In genomic region chr2:32074404-32074803, GRCm38 (mm10) we compare ENCODE assay signal across 10 mouse cellular contexts. TPM values are rescaled to one million over a fixed set of nuclear protein-coding genes. Genes with fewer than 3 reads are reported as not detected.
DNase-seq lines count a peak whose midpoint lies in the region; ATAC-seq and TF ChIP-seq lines count a peak whose summit lies in the region.
"Had no signal": no experiment of that assay in that cellular context is flagged by ENCODE, and none has a peak within 500 bp of the region (broad histone marks: within the 10 kb centered on the region; RNA-seq: fewer than 3 reads in every experiment).

No protein-coding gene starts in this region.

- H3K4me3 ChIP-seq in kidney, embryonic 14.5 days (ENCODE audit: low read length): no peak overlapping the region
- H3K4me3 ChIP-seq in E14TG2a.4 (replicated peaks; ENCODE audit: low read length): peak overlapping the region; percentile 46
- H3K4me3 ChIP-seq in intestine, embryonic 16.5 days (ENCODE audit: low read length): no peak overlapping the region
- H3K4me3 ChIP-seq in lung, adult 2 months (replicated peaks; ENCODE audit: extremely low read depth, low read depth, low read length): no peak overlapping the region
- no peak overlapping the region for H3K4me3 ChIP-seq in lung, postnatal 0 days (ENCODE audit: low read depth, low read length)
- H3K4me3 ChIP-seq in cerebellum, adult 2 months (replicated peaks; ENCODE audit: insufficient read depth, low read depth, low read length): no peak overlapping the region

- no peaks in the 10 kb centered on the region for H3K27me3 ChIP-seq in kidney, embryonic 14.5 days (ENCODE audit: control insufficient read depth, insufficient read depth, low read length)
- H3K27me3 ChIP-seq in E14TG2a.4 (ENCODE audit: insufficient read depth, low read length): peaks cover 10% of the 10 kb centered on the region
- no peaks in the 10 kb centered on the region for H3K27me3 ChIP-seq in intestine, embryonic 16.5 days (replicated peaks; ENCODE audit: control insufficient read depth, insufficient read depth, low read length)
- no peaks in the 10 kb centered on the region for H3K27me3 ChIP-seq in lung, postnatal 0 days (replicated peaks; ENCODE audit: insufficient read depth, low read length)
- no peaks in the 10 kb centered on the region for H3K27me3 ChIP-seq in cerebellum, adult 2 months (ENCODE audit: control insufficient read depth, insufficient read depth, low read length)

- no peak for TF ChIP-seq POLR2A in lung, adult 2 months (IDR thresholded peaks at IDR 0.05; ENCODE audit: borderline replicate concordance, extremely low read depth, low read depth, low read length)
- no peak for TF ChIP-seq POLR2A in cerebellum, adult 2 months (IDR thresholded peaks at IDR 0.05; ENCODE audit: borderline replicate concordance, insufficient read depth, low read length)

- no peak overlapping the region for H3K27ac ChIP-seq in kidney, embryonic 14.5 days (ENCODE audit: low read depth, low read length)
- no peak overlapping the region for H3K27ac ChIP-seq in intestine, embryonic 16.5 days (ENCODE audit: low read length)
- no peak overlapping the region for H3K27ac ChIP-seq in lung, postnatal 0 days (ENCODE audit: low read length)
- H3K27ac ChIP-seq in cerebellum, adult 2 months (ENCODE audit: insufficient read depth, low read length): no peak overlapping the region
- H3K27ac ChIP-seq: stomach, postnatal 0 days had no signal

- H3K9ac ChIP-seq in kidney, embryonic 14.5 days (ENCODE audit: low read depth, low read length): no peak overlapping the region
- no peak overlapping the region for H3K9ac ChIP-seq in intestine, embryonic 16.5 days (ENCODE audit: low read depth, low read length)
- H3K9ac ChIP-seq in lung, postnatal 0 days (replicated peaks; ENCODE audit: low read depth): no peak overlapping the region

- no peak for TF ChIP-seq CTCF in E14TG2a.4 (conservative IDR thresholded peaks at IDR 0.05; ENCODE audit: low read length)
- no peak for TF ChIP-seq CTCF in lung, adult 2 months (IDR thresholded peaks at IDR 0.05; ENCODE audit: insufficient read depth, low read length)
- no peak for TF ChIP-seq CTCF in lung, postnatal 0 days (IDR thresholded peaks at IDR 0.05)
- TF ChIP-seq CTCF in cerebellum, adult 2 months (IDR thresholded peaks at IDR 0.05; ENCODE audit: borderline replicate concordance, insufficient read depth, low read depth, low read length): no peak

- no peak for ATAC-seq in kidney, embryonic 14.5 days (ENCODE audit: low FRiP score, low TSS enrichment)
- peak; percentile 74 for ATAC-seq in intestine, embryonic 16.5 days
- no peak for ATAC-seq in lung, postnatal 0 days

- no peaks in the 10 kb centered on the region for H3K36me3 ChIP-seq in kidney, embryonic 14.5 days (ENCODE audit: control insufficient read depth, insufficient read depth, low read length)
- H3K36me3 ChIP-seq in E14TG2a.4 (ENCODE audit: insufficient read depth, low read length): no peaks in the 10 kb centered on the region
- no peaks in the 10 kb centered on the region for H3K36me3 ChIP-seq in intestine, embryonic 16.5 days (ENCODE audit: control insufficient read depth, insufficient read depth, low read length)
- no peaks in the 10 kb centered on the region for H3K36me3 ChIP-seq in lung, postnatal 0 days (ENCODE audit: insufficient read depth, low read length)

- no peak overlapping the region for H3K4me2 ChIP-seq in kidney, embryonic 14.5 days (replicated peaks; ENCODE audit: low read depth, low read length)
- no peak overlapping the region for H3K4me2 ChIP-seq in intestine, embryonic 16.5 days (ENCODE audit: low read depth, low read length)
- H3K4me2 ChIP-seq in lung, postnatal 0 days (replicated peaks; ENCODE audit: low read depth, low read length): no peak overlapping the region

- DNase-seq in kidney, adult 18-20 months: peak; percentile 82
- DNase-seq in adrenal gland, postnatal 14 days: peak; percentile 72
- no peak for DNase-seq in lung, adult 2 months
- DNase-seq in lung, postnatal 0 days (ENCODE audit: low spot score): no peak
- no peak for DNase-seq in cerebellum, adult 2 months
- DNase-seq: lung, postnatal 36 days had no signal

- 58% methylated on average over 8 of the region's 8 CpGs for WGBS in kidney, embryonic 14.5 days
- 54% methylated on average over 8 of the region's 8 CpGs for WGBS in intestine, embryonic 16.5 days
- WGBS in lung, adult 2 months: 36% methylated on average over 8 of the region's 8 CpGs
- 55% methylated on average over 8 of the region's 8 CpGs for WGBS in lung, postnatal 0 days
- WGBS in cerebellum, adult 2 months: 22% methylated on average over 8 of the region's 8 CpGs

- no peaks in the 10 kb centered on the region for H3K4me1 ChIP-seq in kidney, embryonic 14.5 days (ENCODE audit: control insufficient read depth, insufficient read depth, low read length)
- H3K4me1 ChIP-seq in E14TG2a.4 (replicated peaks; ENCODE audit: low read depth, low read length): peaks cover 81% of the 10 kb centered on the region
- H3K4me1 ChIP-seq in intestine, embryonic 16.5 days (ENCODE audit: control insufficient read depth, insufficient read depth, low read length): no peaks in the 10 kb centered on the region
- H3K4me1 ChIP-seq in lung, adult 2 months (ENCODE audit: control insufficient read depth, insufficient read depth, low read length): peaks cover 15% of the 10 kb centered on the region
- H3K4me1 ChIP-seq in lung, postnatal 0 days (ENCODE audit: insufficient read depth, low read depth, low read length): no peaks in the 10 kb centered on the region
- H3K4me1 ChIP-seq in cerebellum, adult 2 months (ENCODE audit: control insufficient read depth, insufficient read depth, low read length): 0 out of 2 replicates have a peak, but pooled peaks cover 3% of the 10 kb centered on the region

- no peak for TF ChIP-seq EP300 in lung, postnatal 0 days (IDR thresholded peaks at IDR 0.05)

- no peaks in the 10 kb centered on the region for H3K9me3 ChIP-seq in kidney, embryonic 14.5 days (ENCODE audit: control insufficient read depth, low read length)
- no peaks in the 10 kb centered on the region for H3K9me3 ChIP-seq in E14TG2a.4 (ENCODE audit: low read length)
- no peaks in the 10 kb centered on the region for H3K9me3 ChIP-seq in intestine, embryonic 16.5 days (ENCODE audit: control insufficient read depth, low read length)
- H3K9me3 ChIP-seq in lung, postnatal 0 days (ENCODE audit: low read length): no peaks in the 10 kb centered on the region

RNA-seq across cellular contexts. Expression of gene Fam78a, which starts 10.3 kb away (rescaled TPM):
- 1.2 and 1.7 TPM in 2 replicates for polyA plus RNA-seq in kidney, embryonic 14.5 days (2014; fragmentation: Nextera tagmentation; extraction: Ambion mirVana)
- 3.0 and 10.0 TPM in 2 replicates for total RNA-seq in adrenal gland, postnatal 14 days (2021)
- 2.1 and 2.2 TPM in 2 replicates for polyA plus RNA-seq in intestine, embryonic 16.5 days (2015; fragmentation: Nextera tagmentation; extraction: Ambion mirVana)
- 6.0 and 7.5 TPM in 2 replicates for polyA plus RNA-seq in lung, adult 2 months (2012; rRNA removed)
- 2.5 TPM in 2 replicates for polyA plus RNA-seq in lung, postnatal 0 days (2015; fragmentation: Nextera tagmentation; extraction: Ambion mirVana)
- 4.2 and 4.4 TPM in 2 replicates for polyA plus RNA-seq in cerebellum, adult 2 months (2012; rRNA removed)

RNA-seq across cellular contexts. Expression of gene Plpp7, which starts 20.9 kb away (rescaled TPM):
- 4.0 and 5.5 TPM in 2 replicates for polyA plus RNA-seq in kidney, embryonic 14.5 days (2014; fragmentation: Nextera tagmentation; extraction: Ambion mirVana)
- 3.0 and 3.6 TPM in 2 replicates for total RNA-seq in adrenal gland, postnatal 14 days (2021)
- 4.0 and 5.0 TPM in 2 replicates for polyA plus RNA-seq in intestine, embryonic 16.5 days (2015; fragmentation: Nextera tagmentation; extraction: Ambion mirVana)
- 8.0 and 9.5 TPM in 2 replicates for polyA plus RNA-seq in lung, adult 2 months (2012; rRNA removed)
- polyA plus RNA-seq in lung, postnatal 0 days (2015; fragmentation: Nextera tagmentation; extraction: Ambion mirVana): 2.4 and 2.5 TPM in 2 replicates
- polyA plus RNA-seq in cerebellum, adult 2 months (2012; rRNA removed): 41.3 and 45.0 TPM in 2 replicates

Comparison
In these comparisons a context has a peak if more than half of its experiments do, and no peak if none do; other contexts are left out.
1. DNase-seq: peak in kidney, adult 18-20 months (single experiment) and adrenal gland, postnatal 14 days (single experiment); none in lung, adult 2 months (single experiment), lung, postnatal 0 days (single experiment) and cerebellum, adult 2 months (0 of 2).